Mouse (Mus musculus) ZHBTc4 (cell line): ENCODE measurements around the gene Hspa1a.
"Not testable (repeated sequence)": the region's sequence is repeated elsewhere in the genome, so short reads cannot be mapped to it uniquely, and the experiment has no call there.

Source experiments
- DNase-seq: peaks from one replicate; pipeline ENCODE4 v3.0.0-alpha.2; 2011; ENCODE audit warnings: low read depth, low spot score

Hspa1a gene

DNA sequence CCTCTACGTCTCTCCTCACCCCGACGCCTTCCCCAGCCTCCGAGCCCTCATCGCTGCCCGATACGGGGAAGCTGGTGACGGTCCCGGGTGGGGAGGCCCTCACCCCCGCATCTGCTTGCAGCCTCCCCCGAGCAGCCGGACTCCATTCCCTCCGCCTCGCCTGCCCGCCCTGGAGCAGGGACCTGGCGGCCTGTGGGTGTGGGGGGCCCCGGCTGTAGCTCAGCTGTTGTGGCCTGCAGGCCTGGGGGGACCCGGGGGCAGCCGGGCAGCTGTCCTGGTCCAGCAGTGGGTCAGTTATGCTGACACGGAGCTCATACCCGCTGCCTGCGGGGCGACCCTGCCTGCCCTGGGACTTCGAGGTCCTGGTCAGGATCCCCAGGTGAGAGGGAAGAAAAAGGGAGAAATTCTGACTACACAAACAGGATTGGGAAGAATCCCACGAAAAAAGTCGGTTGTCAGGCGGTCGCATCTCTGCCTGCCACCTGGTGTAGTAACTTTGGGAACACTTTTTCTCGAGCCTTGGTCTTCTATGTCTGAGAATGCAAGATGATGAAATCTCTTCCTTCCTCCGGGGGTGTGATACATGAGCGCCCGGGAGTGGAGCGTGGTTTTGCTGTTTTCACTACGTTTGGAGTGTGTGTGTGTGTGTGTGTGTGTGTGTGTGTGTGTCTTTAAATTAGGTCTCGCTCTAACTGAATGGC is 29.6 kb upstream of the Hspa1a start:
- no peak for DNase-seq

- DNase-seq, result peak; percentile 93
Observed at GRCm38 (mm10) chr17:35000717-35001451, 28.9 kb upstream of the Hspa1a start, which contains the start of gene Vars. Gene Vars, plus strand, starts transcription at chr17:35000987.

DNA sequence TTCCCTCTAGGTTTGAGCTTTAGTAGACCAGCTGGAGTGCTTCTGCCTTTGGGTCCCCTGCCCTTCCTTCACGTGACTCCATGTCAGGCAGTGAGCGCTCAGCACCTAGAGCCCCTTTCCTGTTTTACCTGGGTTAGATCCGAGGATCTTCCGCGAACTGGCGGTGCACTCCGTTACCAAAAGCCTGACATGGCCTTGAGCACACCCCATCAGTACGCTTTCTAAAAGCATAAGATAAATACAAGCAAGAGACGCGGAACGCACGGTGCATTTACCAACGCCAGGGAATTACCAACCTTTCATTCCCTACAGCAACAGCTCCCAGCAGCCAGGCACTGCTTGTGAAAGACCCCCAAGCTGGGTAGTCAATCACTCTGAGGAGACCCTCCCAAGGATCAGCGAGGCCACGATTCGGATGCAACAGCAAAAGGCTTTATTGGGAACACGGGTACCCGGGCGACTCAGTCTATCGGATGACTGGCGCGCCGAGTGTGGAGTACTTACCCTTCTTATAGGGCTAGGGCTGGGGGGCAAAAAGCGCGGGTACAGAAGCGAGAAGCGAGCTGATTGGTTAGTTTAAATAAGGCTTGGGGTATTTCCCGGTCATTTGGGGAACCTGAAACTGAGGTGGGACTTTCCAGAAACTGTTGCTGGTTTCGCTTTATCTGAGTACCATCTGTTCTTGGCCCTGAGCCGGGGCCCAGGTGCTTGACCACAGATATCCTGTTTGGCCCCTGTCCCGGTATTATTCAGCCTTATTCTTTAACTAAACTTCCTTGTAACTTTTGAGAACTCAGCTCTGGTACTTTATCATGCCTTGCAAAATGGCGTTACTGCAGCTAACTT is 28.1 kb upstream of the Hspa1a start:
- DNase-seq, result not testable (repeated sequence)

DNA sequence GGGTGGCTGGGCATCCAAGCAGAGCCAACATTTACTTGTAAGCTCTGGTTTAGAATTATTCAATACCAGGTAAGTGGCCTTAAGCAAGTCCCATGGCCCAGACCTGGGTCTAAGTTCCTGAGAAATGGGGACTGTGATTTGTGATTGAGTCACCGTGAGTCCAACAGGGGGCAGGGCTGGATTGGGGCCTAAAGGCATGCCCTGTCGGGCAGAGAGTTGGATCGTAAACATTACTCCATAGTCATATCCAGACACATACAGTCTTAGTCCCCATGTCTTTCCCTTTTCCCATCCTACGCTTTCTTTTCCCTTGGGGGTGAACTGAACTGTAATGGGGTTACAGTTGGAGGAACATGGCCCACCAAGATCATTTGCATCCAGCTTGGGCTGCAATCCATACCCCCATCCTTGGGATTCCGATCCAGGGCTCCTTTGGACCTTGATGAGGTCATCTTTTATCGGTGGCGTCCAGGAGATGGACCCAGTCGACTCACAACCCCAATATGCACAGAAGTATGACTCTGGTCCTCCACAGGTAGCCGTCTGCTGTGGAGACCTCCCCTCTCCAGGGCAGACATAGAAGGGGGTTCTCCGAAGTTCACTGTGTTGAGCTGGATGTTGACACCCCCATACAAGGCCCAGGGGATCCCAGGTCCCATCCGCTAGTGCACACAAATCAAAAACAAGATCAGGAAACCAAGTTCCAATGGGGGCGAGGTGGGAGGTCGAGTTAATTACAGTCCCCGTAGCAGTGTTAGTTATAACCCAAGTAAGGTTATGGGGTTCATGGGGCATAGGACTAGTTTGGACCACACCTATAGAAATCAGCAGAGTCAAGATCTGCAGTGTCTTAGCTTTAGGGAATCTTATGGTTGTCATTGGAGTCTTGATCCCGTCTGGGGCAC is 26.8 kb upstream of the Hspa1a start:
- DNase-seq, result no peak

DNA sequence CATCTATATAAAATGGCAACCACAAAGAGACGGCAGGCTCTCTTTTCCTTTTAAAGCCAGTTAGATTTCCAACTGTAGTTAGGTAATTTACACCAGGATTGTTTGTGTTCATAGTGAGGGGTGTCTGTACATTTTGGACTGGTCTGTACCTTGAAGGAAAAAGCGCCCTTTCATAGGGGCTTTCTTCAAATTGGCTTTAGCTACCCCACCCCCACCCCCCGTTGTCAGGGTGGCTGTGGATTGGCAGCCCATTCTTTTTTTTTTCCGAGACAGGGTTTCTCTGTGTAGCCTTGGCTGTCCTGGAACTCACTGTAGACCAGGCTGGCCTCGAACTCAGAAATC is 25.2 kb upstream of the Hspa1a start:
- no peak for DNase-seq

- DNase-seq, result peak; percentile 52
Observed at GRCm38 (mm10) chr17:34996411-34997141, 24.6 kb upstream of the Hspa1a start.

GRCm38 (mm10) chr17:34995927-34996326 is 24.0 kb upstream of the Hspa1a start:
- not testable (repeated sequence) for DNase-seq

- not testable (repeated sequence) for DNase-seq
Observed at GRCm38 (mm10) chr17:34995192-34995591, 23.2 kb upstream of the Hspa1a start.

GRCm38 (mm10) chr17:34994751-34995150 is 22.8 kb upstream of the Hspa1a start:
- no peak for DNase-seq

DNA sequence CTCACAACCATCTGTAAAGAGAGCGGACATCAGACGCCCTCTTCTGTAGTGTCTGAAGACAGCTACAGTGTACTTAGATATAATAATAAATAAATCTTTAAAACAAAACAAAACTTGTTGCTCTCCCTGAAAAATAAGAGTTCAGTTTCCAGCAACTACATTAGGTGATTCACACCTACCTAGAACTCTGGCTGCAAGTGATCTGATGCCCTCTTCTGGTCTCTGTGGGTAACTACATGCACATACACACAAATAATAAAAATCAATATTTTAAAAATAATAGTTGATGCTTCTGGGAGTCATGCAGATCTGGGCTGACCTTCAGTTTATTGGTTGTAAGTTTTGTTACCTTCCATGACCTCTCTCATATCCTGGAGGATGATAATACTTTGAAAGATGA is 12.3 kb upstream of the Hspa1a start:
- DNase-seq, result peak; percentile 59

GRCm38 (mm10) chr17:34982328-34982727 is 10.4 kb upstream of the Hspa1a start:
- DNase-seq, result no peak

GRCm38 (mm10) chr17:34981690-34982180 is 9.8 kb upstream of the Hspa1a start, which contains the start of gene Lsm2:
Gene Lsm2, plus strand, starts transcription at chr17:34981862.
- peak; percentile 95 for DNase-seq

DNA sequence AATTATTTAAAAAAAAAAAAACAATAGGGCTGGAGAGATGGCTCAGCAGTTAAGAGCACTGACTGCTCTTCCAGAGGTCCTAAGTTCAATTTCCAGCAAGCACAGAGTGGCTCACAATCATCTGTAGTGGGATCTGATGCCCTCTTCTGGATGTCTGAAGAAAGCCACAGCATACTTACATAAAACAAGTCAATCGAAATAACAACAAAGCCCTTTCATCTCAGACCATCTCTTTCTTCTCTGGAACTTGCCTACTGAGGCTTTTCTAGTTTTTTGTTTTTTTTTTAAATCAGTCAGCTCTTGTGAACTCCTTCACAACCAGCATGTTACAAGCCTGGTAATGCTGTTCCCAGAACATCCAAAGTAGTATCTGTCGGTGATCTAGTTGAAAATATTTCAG is 8.7 kb upstream of the Hspa1a start:
- peak; percentile 77 for DNase-seq

DNA sequence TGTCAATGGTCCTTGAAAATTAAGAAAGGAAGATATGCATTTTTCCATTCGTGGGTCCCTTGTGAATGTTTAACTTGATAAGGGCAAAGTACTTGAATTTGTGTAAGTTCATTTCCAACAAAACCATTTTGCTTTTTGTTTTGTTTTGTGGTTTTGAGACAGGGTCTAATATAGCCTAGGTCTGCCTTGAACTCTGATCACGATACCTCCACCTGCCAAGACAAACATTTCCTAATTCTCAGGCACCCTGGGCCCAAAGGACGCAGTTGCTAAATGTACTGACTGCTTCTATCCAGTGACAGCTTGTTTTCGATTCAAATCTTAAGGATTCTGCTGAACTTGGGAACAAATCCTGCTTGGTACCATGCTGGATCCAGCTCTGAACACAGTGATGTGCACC is 7.7 kb upstream of the Hspa1a start:
- no peak for DNase-seq

DNA sequence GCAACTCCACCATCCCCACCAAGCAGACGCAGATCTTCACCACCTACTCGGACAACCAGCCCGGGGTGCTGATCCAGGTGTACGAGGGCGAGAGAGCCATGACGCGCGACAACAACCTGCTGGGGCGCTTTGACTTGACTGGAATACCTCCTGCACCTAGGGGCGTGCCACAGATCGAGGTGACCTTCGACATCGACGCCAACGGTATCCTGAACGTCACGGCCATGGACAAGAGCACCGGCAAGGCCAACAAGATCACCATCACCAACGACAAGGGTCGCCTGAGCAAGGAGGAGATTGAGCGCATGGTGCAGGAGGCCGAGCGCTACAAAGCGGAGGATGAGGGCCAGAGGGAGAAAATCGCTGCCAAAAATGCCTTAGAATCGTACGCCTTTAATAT is 6.3 kb upstream of the Hspa1a start:
- no peak for DNase-seq

DNA sequence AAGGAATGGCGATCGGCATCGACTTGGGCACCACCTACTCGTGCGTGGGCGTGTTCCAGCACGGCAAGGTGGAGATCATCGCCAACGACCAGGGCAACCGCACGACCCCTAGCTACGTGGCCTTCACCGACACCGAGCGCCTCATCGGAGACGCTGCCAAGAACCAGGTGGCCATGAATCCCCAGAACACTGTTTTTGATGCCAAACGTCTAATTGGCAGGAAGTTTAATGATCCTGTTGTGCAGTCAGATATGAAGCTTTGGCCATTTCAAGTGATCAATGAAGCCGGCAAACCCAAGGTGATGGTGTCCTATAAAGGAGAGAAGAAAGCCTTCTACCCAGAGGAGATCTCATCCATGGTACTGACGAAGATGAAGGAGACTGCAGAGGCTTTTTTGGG is 5.0 kb upstream of the Hspa1a start:
- no peak for DNase-seq

GRCm38 (mm10) chr17:34975581-34976492 is 3.9 kb upstream of the Hspa1a start:
- DNase-seq, result no peak

DNA sequence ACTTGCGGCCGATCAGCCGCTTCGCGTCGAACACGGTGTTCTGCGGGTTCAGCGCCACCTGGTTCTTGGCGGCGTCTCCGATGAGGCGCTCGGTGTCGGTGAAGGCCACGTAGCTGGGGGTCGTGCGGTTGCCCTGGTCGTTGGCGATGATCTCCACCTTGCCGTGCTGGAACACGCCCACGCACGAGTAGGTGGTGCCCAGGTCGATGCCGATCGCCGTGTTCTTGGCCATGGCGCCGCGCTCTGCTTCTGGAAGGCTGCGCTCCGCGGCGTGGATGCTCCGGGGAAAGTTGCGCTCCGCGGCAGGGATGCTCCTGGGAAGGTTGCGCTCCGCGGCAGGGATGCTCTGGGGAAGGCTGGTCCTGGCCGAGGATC is 275 bp downstream of the Hspa1a start:
- DNase-seq, result not testable (repeated sequence)

DNA sequence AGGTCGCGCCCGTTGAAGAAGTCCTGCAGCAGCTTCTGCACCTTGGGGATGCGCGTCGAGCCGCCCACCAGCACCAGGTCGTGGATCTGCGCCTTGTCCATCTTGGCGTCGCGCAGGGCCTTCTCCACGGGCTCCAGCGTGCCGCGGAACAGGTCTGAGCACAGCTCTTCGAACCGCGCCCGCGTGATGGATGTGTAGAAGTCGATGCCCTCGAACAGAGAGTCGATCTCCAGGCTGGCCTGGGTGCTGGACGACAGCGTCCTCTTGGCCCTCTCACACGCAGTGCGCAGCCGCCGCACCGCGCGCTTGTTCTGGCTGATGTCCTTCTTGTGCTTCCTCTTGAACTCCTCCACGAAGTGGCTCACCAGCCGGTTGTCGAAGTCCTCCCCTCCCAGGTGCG is 1.1 kb downstream of the Hspa1a start:
- DNase-seq, result not testable (repeated sequence)
